Mouse (Mus musculus): ENCODE data around the gene Mroh8. TPM values are rescaled to one million over a fixed set of nuclear protein-coding genes. Genes with fewer than 3 reads are reported as not detected.

Gene Mroh8
- polyA plus RNA-seq, 1 experiment from 2014 or later, result 0.84 TPM

DNA sequence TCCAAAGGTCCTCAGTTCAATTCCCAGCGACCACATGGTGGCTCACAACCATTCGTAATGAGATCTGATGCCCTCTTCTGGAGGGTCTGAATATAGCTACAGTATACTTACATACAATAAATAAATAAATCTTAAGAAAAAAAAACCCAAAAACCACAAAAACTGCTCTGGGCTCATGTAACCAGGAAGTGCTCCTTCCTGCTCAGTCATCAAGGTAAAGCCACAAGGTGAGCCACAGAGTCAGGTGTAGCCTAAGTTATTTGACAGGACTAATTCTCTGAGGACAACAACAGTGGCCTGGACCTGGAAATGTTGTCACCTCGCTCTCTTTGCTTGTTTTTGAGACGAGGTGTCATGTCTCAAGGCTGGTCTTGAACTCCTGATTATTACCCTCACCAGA lies 88.7 kb downstream of the Mroh8 start:
- Histone ChIP-seq H3K4me3 (replicated peaks) (no peak overlapping the region), H3K36me3 (peaks cover 93% of the 10 kb centered on the region), H3K9me3 (no peaks in the 10 kb centered on the region), H3K27ac (no peak overlapping the region), H3K4me1 (replicated peaks) (no peaks in the 10 kb centered on the region), H3K4me2 (no peak overlapping the region), H3K27me3 (no peaks in the 10 kb centered on the region), H3K9ac (replicated peaks) (no peak overlapping the region)
- WGBS, result 93% methylated on average over 4 of the region's 4 CpGs
- ATAC-seq (ENCODE audit: insufficient number of reproducible peaks, insufficient read depth, low FRiP score, low TSS enrichment, low read depth), result no peak

DNA sequence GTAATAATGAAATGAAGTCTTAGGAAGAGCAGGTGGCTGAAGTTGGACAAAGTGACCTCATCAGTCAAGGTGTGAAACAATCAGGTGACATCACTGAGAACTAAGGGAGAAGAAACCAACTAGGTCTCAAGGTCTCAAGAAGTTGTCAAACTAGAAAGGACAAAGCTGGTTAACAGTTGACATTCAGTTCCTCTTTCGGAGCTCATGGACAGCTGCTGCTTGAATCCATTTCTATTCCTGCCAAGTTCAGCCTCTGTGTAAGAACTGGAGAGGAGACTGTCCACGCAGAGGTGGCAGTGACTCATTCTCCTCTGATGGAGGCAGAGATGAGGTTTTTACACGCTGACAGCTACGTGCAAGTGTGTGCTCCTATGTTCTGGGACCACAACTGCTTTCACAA lies 92.1 kb downstream of the Mroh8 start:
- 88% methylated on average over 4 of the region's 4 CpGs for WGBS
- no peaks in the 10 kb centered on the region for H3K4me1 ChIP-seq (replicated peaks)
- ATAC-seq (ENCODE audit: insufficient number of reproducible peaks, insufficient read depth, low FRiP score, low TSS enrichment, low read depth), result no peak
- no peak overlapping the region for H3K9ac ChIP-seq (replicated peaks)
- no peak overlapping the region for H3K4me2 ChIP-seq
- H3K36me3 ChIP-seq, result peaks cover 87% of the 10 kb centered on the region
- H3K27me3 ChIP-seq, result no peaks in the 10 kb centered on the region
- H3K9me3 ChIP-seq, result no peaks in the 10 kb centered on the region
- no peak overlapping the region for H3K27ac ChIP-seq
- H3K4me3 ChIP-seq (replicated peaks), result no peak overlapping the region

DNA sequence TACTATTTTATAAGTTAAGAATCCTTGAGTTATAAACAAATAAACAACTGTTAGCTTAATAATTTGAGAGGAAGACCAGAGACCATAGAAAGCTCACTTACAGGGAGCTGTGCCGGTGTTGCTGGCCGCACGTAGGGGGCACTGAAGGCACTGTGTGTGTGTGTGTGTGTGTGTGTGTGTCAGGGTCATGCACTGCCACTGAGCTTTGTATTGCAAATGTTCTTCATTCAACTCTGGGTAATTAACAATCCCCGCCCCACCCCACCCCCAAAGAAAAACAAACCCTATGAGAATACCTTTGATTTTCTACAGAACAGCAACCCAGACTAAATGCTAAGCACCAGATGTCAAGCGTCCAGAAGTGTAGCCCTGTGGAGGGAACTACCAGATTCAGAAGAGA lies 92.8 kb downstream of the Mroh8 start:
- Histone ChIP-seq H3K9me3 (no peaks in the 10 kb centered on the region), H3K4me3 (replicated peaks) (no peak overlapping the region), H3K27me3 (no peaks in the 10 kb centered on the region), H3K36me3 (peaks cover 87% of the 10 kb centered on the region), H3K4me1 (replicated peaks) (no peaks in the 10 kb centered on the region), H3K4me2 (no peak overlapping the region), H3K9ac (replicated peaks) (no peak overlapping the region), H3K27ac (no peak overlapping the region)
- 48% methylated on average over 5 of the region's 5 CpGs for WGBS
- ATAC-seq (ENCODE audit: insufficient number of reproducible peaks, insufficient read depth, low FRiP score, low TSS enrichment, low read depth), result no peak

DNA sequence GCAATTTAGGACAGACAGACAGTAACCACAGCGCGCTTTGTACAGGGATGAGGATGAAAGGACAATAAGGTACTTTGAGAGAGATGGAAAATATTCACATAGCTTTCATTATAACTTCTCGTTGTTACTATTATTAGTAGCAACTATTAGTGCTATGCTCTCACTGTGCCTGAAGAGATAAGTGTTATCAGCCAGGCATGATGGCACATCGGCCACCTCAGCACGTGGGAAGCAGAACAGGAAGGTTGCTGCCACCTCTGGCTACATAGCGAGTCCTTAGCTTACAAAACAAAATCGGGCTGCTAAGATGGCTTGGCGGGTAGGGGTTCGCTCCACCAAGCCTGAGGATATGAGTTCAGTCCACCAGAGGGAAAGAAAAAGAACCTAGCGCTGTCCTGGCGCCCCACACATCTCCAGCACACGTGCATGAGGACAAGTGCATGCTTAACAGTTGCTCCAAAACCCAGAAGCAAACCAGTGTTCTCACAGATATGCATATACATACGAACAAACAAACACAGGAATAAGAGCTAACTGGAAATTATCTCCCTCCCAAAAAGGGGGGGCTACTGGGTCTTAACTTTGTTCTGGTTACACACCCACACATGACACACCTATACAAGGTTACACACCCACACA lies 94.2 kb downstream of the Mroh8 start:
- Histone ChIP-seq H3K4me3 (replicated peaks) (no peak overlapping the region), H3K4me2 (no peak overlapping the region), H3K9me3 (no peaks in the 10 kb centered on the region), H3K4me1 (replicated peaks) (no peaks in the 10 kb centered on the region), H3K27me3 (no peaks in the 10 kb centered on the region), H3K9ac (replicated peaks) (no peak overlapping the region), H3K27ac (no peak overlapping the region), H3K36me3 (peaks cover 83% of the 10 kb centered on the region)
- no peak for ATAC-seq (ENCODE audit: insufficient number of reproducible peaks, insufficient read depth, low FRiP score, low TSS enrichment, low read depth)
- 90% methylated on average over 13 of the region's 13 CpGs for WGBS

DNA sequence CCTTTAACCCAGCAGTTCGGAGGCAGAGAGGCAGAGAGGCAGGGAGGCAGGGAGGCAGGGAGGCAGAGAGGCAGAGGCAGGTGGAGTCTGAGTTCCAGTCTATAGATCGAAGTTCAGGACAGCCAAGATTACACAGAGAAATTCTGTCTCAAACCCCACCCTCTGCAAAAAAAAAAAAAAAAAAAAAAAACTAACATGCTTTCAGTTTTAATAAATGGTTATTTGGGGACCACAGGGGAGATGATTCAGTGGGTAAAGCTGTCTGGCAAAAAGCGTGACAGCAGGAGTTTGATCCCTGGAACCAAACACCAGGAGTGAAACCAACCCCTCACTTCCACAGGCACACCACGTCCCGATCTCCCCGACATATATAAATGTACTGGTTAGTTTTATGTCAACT lies 101.2 kb downstream of the Mroh8 start:
- H3K9ac ChIP-seq (replicated peaks), result no peak overlapping the region
- no peak overlapping the region for H3K4me3 ChIP-seq (replicated peaks)
- H3K4me1 ChIP-seq (replicated peaks), result no peaks in the 10 kb centered on the region
- ATAC-seq (ENCODE audit: insufficient number of reproducible peaks, insufficient read depth, low FRiP score, low TSS enrichment, low read depth), result no peak
- H3K27me3 ChIP-seq, result no peaks in the 10 kb centered on the region
- no peak overlapping the region for H3K4me2 ChIP-seq
- WGBS, result 79% methylated on average over 6 of the region's 6 CpGs
- no peak overlapping the region for H3K27ac ChIP-seq
- H3K9me3 ChIP-seq, result no peaks in the 10 kb centered on the region
- peaks cover 74% of the 10 kb centered on the region for H3K36me3 ChIP-seq

DNA sequence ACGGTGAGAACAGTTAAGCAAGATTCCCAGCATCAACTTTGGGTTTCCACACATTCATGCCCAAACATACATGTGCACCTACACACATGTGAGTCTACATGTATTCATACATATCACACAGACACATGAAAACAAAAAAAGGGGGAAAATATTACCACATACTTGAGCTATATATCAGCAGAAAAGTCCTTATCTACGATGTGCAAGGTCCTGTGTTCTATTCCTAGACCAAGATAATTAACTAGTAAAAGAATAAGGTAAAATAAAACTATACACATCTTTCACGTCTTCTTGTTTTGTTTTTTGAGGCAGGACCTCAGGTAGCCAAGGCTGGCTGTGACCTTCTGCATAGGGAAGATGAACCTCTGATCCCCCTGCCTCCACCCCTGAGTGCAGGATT lies 103.1 kb downstream of the Mroh8 start:
- Histone ChIP-seq H3K27ac (no peak overlapping the region), H3K9me3 (no peaks in the 10 kb centered on the region), H3K9ac (replicated peaks) (no peak overlapping the region), H3K4me2 (no peak overlapping the region), H3K27me3 (no peaks in the 10 kb centered on the region), H3K4me1 (replicated peaks) (no peaks in the 10 kb centered on the region), H3K4me3 (replicated peaks) (no peak overlapping the region), H3K36me3 (peaks cover 71% of the 10 kb centered on the region)
- 91% methylated on average over 3 of the region's 3 CpGs for WGBS
- no peak for ATAC-seq (ENCODE audit: insufficient number of reproducible peaks, insufficient read depth, low FRiP score, low TSS enrichment, low read depth)

DNA sequence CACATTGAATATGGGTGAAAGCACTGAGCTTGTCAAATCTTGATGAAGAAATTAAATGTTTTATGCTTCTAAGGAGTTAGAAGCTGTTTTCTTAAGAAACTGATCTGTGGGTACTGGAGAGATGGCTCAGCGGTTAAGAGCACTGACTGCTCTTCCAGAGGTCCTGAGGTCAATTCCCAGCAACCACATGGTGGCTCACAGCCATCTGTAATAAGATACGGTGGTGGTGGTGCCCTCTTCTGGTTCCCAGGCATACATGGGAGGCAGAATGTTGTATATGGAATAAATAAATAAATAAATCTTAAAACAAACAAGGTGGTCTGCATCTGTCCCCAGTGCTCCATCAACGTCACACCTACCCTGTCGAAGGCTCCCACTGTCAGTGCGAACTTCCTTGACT lies 104.9 kb downstream of the Mroh8 start:
- H3K4me2 ChIP-seq, result no peak overlapping the region
- ATAC-seq (ENCODE audit: insufficient number of reproducible peaks, insufficient read depth, low FRiP score, low TSS enrichment, low read depth), result no peak
- no peaks in the 10 kb centered on the region for H3K4me1 ChIP-seq (replicated peaks)
- no peaks in the 10 kb centered on the region for H3K9me3 ChIP-seq
- peaks cover 75% of the 10 kb centered on the region for H3K36me3 ChIP-seq
- H3K9ac ChIP-seq (replicated peaks), result no peak overlapping the region
- no peaks in the 10 kb centered on the region for H3K27me3 ChIP-seq
- H3K4me3 ChIP-seq (replicated peaks), result no peak overlapping the region
- no peak overlapping the region for H3K27ac ChIP-seq
- WGBS, result 71% methylated on average over 5 of the region's 5 CpGs

DNA sequence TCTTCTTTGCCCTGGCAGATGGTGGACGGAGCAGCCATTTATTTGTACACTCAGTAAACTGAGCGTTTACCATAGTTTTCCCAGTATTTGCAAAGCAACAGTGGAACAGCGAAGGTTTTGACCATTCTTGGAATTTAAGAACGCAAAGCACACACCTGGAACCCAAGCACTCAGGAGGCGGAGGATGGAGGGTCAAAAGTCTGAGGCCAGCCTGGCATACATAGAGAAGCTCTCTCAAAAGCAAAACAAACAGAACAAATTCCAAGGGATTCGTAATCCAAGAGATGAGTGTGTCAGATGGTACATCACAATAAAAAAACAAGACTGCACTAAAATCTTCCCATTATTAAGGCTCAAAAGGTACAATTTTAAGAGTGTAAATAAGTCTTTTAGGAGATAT lies 105.8 kb downstream of the Mroh8 start:
- WGBS, result 93% methylated on average over 6 of the region's 6 CpGs
- Histone ChIP-seq H3K27ac (no peak overlapping the region), H3K9ac (replicated peaks) (no peak overlapping the region), H3K27me3 (no peaks in the 10 kb centered on the region), H3K4me3 (replicated peaks) (no peak overlapping the region), H3K4me1 (replicated peaks) (no peaks in the 10 kb centered on the region), H3K36me3 (peaks cover 83% of the 10 kb centered on the region), H3K9me3 (no peaks in the 10 kb centered on the region), H3K4me2 (no peak overlapping the region)
- ATAC-seq (ENCODE audit: insufficient number of reproducible peaks, insufficient read depth, low FRiP score, low TSS enrichment, low read depth), result no peak

DNA sequence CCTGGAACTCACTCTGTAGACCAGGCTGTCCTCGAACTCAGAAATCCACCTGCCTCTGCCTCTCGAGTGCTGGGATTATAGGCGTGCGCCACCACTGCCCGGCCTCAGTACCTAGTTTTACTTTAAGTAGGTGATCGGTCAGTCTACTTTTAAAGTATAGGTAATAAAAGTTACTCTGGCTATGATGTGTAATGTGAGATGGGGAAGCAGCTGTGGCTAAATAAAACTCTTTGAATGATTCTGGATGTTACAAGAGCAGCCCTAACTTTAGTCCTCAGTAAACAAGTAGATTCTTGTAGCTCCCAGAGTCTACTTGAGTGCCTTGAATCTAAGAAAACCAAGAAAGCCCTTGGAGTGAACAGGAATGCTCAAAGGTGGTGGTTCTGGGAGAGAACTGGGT lies 106.4 kb downstream of the Mroh8 start:
- Histone ChIP-seq H3K27ac (no peak overlapping the region), H3K4me2 (no peak overlapping the region), H3K9me3 (no peaks in the 10 kb centered on the region), H3K36me3 (peaks cover 83% of the 10 kb centered on the region), H3K4me3 (replicated peaks) (no peak overlapping the region), H3K4me1 (replicated peaks) (no peaks in the 10 kb centered on the region), H3K9ac (replicated peaks) (no peak overlapping the region), H3K27me3 (no peaks in the 10 kb centered on the region)
- 93% methylated on average over 6 of the region's 6 CpGs for WGBS
- no peak for ATAC-seq (ENCODE audit: insufficient number of reproducible peaks, insufficient read depth, low FRiP score, low TSS enrichment, low read depth)

DNA sequence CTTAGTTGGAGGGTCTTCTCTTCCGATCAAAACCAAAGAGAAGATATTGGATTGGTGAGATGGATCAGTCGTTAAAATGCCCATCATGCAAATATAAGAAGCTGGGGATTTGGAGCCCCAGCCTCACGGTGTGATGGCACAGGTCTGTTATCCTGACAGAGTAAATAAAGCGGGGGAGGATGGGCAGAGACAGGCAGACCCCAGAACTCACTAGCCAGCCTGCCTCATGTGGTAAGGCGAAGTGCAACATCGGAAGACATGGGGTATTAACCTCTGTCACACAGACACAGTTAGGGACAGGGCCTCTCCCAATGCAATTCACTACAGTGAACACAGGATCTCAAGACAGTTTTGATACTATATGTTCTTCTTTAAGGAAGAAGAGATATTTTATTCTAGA lies 108.7 kb downstream of the Mroh8 start:
- Histone ChIP-seq H3K36me3 (peaks cover 83% of the 10 kb centered on the region), H3K4me1 (replicated peaks) (no peaks in the 10 kb centered on the region), H3K4me2 (no peak overlapping the region), H3K4me3 (replicated peaks) (no peak overlapping the region), H3K9me3 (no peaks in the 10 kb centered on the region), H3K9ac (replicated peaks) (no peak overlapping the region), H3K27ac (no peak overlapping the region), H3K27me3 (no peaks in the 10 kb centered on the region)
- 67% methylated on average over 6 of the region's 6 CpGs for WGBS
- no peak for ATAC-seq (ENCODE audit: insufficient number of reproducible peaks, insufficient read depth, low FRiP score, low TSS enrichment, low read depth)

DNA sequence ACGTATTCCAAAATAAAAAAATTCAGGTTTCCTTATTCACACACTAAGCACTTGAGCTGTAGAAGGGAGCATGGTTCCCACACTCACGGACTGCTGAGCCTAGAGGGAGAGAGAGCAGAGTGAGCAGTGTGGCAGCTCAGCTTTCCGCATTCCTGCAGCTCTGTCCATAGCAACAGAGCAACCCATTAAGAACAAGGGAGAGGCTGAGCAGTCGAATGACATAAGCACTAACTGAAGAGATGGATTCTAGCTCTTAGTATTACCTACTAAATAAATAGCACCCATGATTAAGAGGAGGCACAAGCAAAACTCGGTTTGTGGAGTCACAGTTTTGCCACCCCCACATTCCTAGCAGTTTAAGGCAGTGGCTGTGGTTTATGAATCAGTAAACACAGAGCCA lies 109.2 kb downstream of the Mroh8 start:
- Histone ChIP-seq H3K9ac (replicated peaks) (no peak overlapping the region), H3K27ac (no peak overlapping the region), H3K36me3 (peaks cover 82% of the 10 kb centered on the region), H3K4me2 (no peak overlapping the region), H3K4me1 (replicated peaks) (no peaks in the 10 kb centered on the region), H3K27me3 (no peaks in the 10 kb centered on the region), H3K4me3 (replicated peaks) (no peak overlapping the region), H3K9me3 (no peaks in the 10 kb centered on the region)
- no peak for ATAC-seq (ENCODE audit: insufficient number of reproducible peaks, insufficient read depth, low FRiP score, low TSS enrichment, low read depth)
- WGBS, result 63% methylated on average over 5 of the region's 5 CpGs

DNA sequence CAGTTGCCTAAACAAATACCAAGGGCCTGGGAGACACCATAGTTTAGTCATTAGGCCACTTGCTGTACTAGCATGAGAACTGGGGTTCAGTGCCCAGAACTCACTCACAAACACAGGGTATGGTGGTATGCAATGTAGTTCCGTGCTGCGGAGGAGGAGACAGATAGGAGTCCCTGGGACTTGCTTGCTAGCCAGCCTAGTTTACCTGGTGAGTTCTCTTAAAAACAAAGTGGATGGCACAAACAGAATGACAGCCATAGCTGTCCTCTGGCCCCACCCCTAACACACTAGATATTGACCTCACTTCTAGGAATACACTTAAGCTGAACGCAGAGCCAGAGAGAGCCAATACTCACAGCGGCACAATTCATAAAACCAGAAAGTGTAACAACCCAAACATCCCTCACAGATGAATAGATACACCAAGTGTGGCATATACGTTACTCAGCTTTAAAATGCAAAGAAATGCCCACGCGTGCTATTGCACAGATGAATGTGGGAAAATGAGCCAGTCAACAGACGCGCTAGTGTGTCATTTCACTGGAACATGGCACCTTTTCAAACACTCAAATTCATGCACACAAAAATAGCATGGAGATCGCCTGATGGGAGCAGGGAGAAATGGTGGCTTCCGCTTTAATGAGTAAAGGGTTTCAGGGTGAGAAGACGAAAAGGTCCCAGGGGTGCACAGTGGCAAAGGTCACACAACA lies 112.8 kb downstream of the Mroh8 start:
- peaks cover 77% of the 10 kb centered on the region for H3K36me3 ChIP-seq
- ATAC-seq (ENCODE audit: insufficient number of reproducible peaks, insufficient read depth, low FRiP score, low TSS enrichment, low read depth), result no peak

More for the DNA sequence above, 112.8 kb downstream of the Mroh8 start:
- Histone ChIP-seq H3K4me3 (replicated peaks) (no peak overlapping the region), H3K4me2 (no peak overlapping the region), H3K4me1 (replicated peaks) (no peaks in the 10 kb centered on the region), H3K27ac (no peak overlapping the region), H3K27me3 (no peaks in the 10 kb centered on the region), H3K9ac (replicated peaks) (no peak overlapping the region), H3K9me3 (no peaks in the 10 kb centered on the region)
- WGBS, result 95% methylated on average over 12 of the region's 12 CpGs

Measured in limb, embryonic 12.5 days (tissue).